Mouse (Mus musculus) forebrain, embryonic 10.5 days (tissue): Measurements from ENCODE around the gene Il31ra. TPM values are rescaled to one million over a fixed set of nuclear protein-coding genes. Genes with fewer than 3 reads are reported as not detected.

ENCODE experiments used
- DNase-seq: peaks from one replicate; pipeline ENCODE4 v3.0.0-alpha.2; 2017; ENCODE audit warnings: low spot score; ENCODE audit errors: extremely low spot score
- H3K27ac ChIP-seq: fragments of 300-500 bp; sonication (generic); 2 replicates; pipeline ENCODE4 v1.5.1; 2016; ENCODE audit warnings: mild to moderate bottlenecking
- H3K27me3 ChIP-seq: fragments of 300-500 bp; sonication (generic); 2 replicates; pipeline ENCODE4 v1.6.1; 2016; ENCODE audit warnings: mild to moderate bottlenecking; ENCODE audit not compliant: poor library complexity, severe bottlenecking
- H3K36me3 ChIP-seq: fragments of 300-500 bp; sonication (generic); replicated peaks from 2 replicates; pipeline ENCODE4 v1.6.1; 2016; ENCODE audit warnings: mild to moderate bottlenecking, moderate library complexity
- H3K4me1 ChIP-seq: fragments of 300-500 bp; sonication (generic); 2 replicates; pipeline ENCODE4 v1.6.1; 2016
- H3K4me3 ChIP-seq: fragments of 300-500 bp; sonication (generic); 2 replicates; pipeline ENCODE4 v1.5.1; 2016; ENCODE audit warnings: mild to moderate bottlenecking, moderate library complexity
- H3K9me3 ChIP-seq: fragments of 300-500 bp; sonication (generic); 2 replicates; pipeline ENCODE4 v1.6.1; 2016; ENCODE audit warnings: mild to moderate bottlenecking, moderate library complexity
- WGBS: fragments of 180-500 bp; shearing (Covaris S2); methylation state at CpG from one replicate; pipeline ENCODE4 v1.1.7; 2016; 5-methylcytosine and 5-hydroxymethylcytosine counted together
- polyA plus RNA-seq: library from polyadenylated mRNA; unstranded; fragments of >200 nt; fragmentation: Nextera tagmentation; extraction: Ambion mirVana; gene quantifications from 2 replicates; pipeline ENCODE4 v1.2.1, GENCODE M21; 2016

The Il31ra gene
- polyA plus RNA-seq, 1 experiment from 2014 or later, result not detected

DNA sequence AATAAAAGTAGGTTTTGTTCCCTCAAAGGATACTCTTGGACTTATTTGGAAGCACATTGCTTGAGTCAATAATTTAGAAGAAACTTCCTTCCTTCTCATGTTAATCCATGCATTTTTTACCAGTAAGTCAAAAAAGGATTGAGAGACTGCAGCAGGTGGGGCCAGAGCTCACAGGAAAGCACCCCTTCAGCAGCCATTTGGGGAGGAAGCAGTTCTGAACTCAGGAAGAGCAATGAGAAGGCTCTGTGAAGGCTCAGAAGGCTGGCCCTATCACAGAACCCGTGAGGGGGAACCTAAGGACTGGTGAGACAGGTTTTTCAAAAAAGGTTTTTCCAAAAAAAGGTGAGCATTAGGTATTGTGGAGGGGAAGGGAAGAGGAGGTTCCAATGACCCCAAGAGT, 79.6 kb downstream of the Il31ra start:
- no peaks in the 10 kb centered on the region for H3K36me3 ChIP-seq
- H3K4me3 ChIP-seq, result no peak overlapping the region
- no peaks in the 10 kb centered on the region for H3K27me3 ChIP-seq
- no peak for DNase-seq
- 76% methylated on average over 1 of the region's 1 CpGs for WGBS
- peaks cover 9% of the 10 kb centered on the region; the same call in 1 of the 2 replicates for H3K9me3 ChIP-seq
- H3K4me1 ChIP-seq, result no peaks in the 10 kb centered on the region
- H3K27ac ChIP-seq, result no peak overlapping the region

DNA sequence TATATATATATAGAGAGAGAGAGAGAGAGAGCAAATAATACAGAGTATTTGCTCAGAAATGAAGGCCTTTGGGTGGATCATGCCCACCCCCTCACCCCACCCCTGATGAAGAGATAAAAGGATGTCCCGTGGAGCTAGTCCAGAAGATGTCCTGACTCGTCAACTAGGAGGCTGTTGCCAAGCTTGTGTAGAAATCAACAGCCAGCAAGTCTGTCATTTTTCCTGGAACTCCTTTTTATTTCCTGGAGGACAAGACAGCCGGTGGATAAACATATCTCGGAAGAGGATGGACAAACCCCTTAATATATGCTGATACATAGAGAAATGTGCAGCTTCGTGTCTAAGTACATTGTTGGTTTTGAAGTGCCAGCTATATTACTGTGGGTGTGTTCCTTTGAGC, 81.3 kb downstream of the Il31ra start:
- Histone ChIP-seq H3K36me3 (peaks cover 2% of the 10 kb centered on the region), H3K4me1 (no peaks in the 10 kb centered on the region), H3K9me3 (peaks cover 1% of the 10 kb centered on the region; the same call in 1 of the 2 replicates), H3K27ac (no peak overlapping the region), H3K4me3 (no peak overlapping the region), H3K27me3 (no peaks in the 10 kb centered on the region)
- WGBS, result 93% methylated on average over 5 of the region's 5 CpGs
- no peak for DNase-seq

- no peak for DNase-seq
- 89% methylated on average over 7 of the region's 7 CpGs for WGBS
- H3K4me3 ChIP-seq, result no peak overlapping the region
Measured at GRCm38 (mm10) chr13:112511810-112512209, 82.3 kb downstream of the Il31ra start.

DNA sequence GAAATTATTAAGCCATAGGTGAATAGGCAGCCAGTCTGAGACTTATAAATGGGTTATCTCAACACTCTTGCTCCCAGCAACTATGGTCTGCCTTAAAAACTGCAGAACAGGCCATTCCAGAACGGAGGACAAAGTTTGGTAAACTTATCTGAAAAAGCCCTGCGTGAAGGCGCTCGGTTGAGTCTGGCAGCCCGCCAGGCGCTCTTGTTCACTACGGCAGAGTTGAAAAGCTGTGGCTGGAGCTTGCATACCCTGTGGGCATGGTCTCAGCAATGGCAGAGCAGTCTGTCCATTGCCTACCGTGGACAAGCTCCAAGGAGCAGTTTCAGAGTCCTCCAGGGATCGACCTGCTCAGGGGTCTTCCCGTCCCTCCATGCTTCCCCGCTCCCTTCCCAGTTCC, 82.9 kb downstream of the Il31ra start:
- no peaks in the 10 kb centered on the region for H3K9me3 ChIP-seq
- no peaks in the 10 kb centered on the region for H3K27me3 ChIP-seq
- no peak overlapping the region for H3K27ac ChIP-seq
- no peaks in the 10 kb centered on the region for H3K4me1 ChIP-seq
- DNase-seq, result no peak
- WGBS, result 92% methylated on average over 11 of the region's 11 CpGs
- peaks cover 9% of the 10 kb centered on the region for H3K36me3 ChIP-seq
- H3K4me3 ChIP-seq, result no peak overlapping the region

More at GRCm38 (mm10) chr13:112511810-112512209, 82.3 kb downstream of the Il31ra start:
- no peak overlapping the region for H3K27ac ChIP-seq
- no peaks in the 10 kb centered on the region for H3K27me3 ChIP-seq
- H3K36me3 ChIP-seq, result peaks cover 7% of the 10 kb centered on the region
- H3K4me1 ChIP-seq, result no peaks in the 10 kb centered on the region
- no peaks in the 10 kb centered on the region for H3K9me3 ChIP-seq

GRCm38 (mm10) chr13:112510437-112511212, 83.5 kb downstream of the Il31ra start:
- WGBS, result 94% methylated on average over 19 of the region's 19 CpGs
- H3K4me3 ChIP-seq, result no peak overlapping the region
- H3K36me3 ChIP-seq, result peaks cover 16% of the 10 kb centered on the region
- H3K27ac ChIP-seq, result no peak overlapping the region
- no peaks in the 10 kb centered on the region for H3K9me3 ChIP-seq
- H3K27me3 ChIP-seq, result no peaks in the 10 kb centered on the region
- no peak for DNase-seq
- no peaks in the 10 kb centered on the region for H3K4me1 ChIP-seq

GRCm38 (mm10) chr13:112509465-112509864, 84.7 kb downstream of the Il31ra start:
- H3K27ac ChIP-seq, result no peak overlapping the region
- peak; percentile 63 for DNase-seq
- no peaks in the 10 kb centered on the region for H3K27me3 ChIP-seq
- H3K36me3 ChIP-seq, result peaks cover 27% of the 10 kb centered on the region
- no peaks in the 10 kb centered on the region for H3K9me3 ChIP-seq
- no peaks in the 10 kb centered on the region for H3K4me1 ChIP-seq
- H3K4me3 ChIP-seq, result no peak overlapping the region
- WGBS, result 31% methylated on average over 4 of the region's 4 CpGs

- 85% methylated on average over 5 of the region's 5 CpGs for WGBS
Measured at GRCm38 (mm10) chr13:112508487-112508886, 85.7 kb downstream of the Il31ra start.

DNA sequence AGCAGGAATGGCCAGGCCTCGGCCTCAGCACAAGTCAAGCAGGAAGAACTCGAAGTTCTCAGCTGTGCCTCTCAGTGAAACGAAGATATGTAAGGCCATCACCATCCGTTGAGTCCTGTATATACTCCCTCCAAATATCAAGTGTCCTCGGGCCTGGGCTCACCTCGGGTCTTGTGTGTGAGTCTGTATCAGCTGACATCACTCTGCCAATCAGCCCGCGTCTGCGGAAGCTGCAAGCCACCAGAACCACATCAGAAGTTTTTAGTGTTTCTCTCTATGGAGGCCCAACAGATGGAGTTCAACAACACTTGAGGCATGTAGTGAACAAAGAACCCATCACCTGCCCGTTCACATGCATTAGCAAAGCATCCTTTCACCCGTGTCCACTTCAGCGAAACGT, 86.5 kb downstream of the Il31ra start:
- WGBS, result 88% methylated on average over 13 of the region's 13 CpGs
- H3K4me3 ChIP-seq, result no peak overlapping the region
- H3K36me3 ChIP-seq, result peaks cover 45% of the 10 kb centered on the region
- H3K9me3 ChIP-seq, result no peaks in the 10 kb centered on the region
- H3K4me1 ChIP-seq, result no peaks in the 10 kb centered on the region
- DNase-seq, result no peak
- H3K27ac ChIP-seq, result no peak overlapping the region
- no peaks in the 10 kb centered on the region for H3K27me3 ChIP-seq

More at GRCm38 (mm10) chr13:112508487-112508886, 85.7 kb downstream of the Il31ra start:
- Histone ChIP-seq H3K27me3 (no peaks in the 10 kb centered on the region), H3K9me3 (no peaks in the 10 kb centered on the region), H3K4me3 (no peak overlapping the region), H3K27ac (no peak overlapping the region), H3K36me3 (peaks cover 37% of the 10 kb centered on the region), H3K4me1 (no peaks in the 10 kb centered on the region)
- no peak for DNase-seq

- Histone ChIP-seq H3K4me3 (no peak overlapping the region), H3K9me3 (no peaks in the 10 kb centered on the region), H3K27me3 (no peaks in the 10 kb centered on the region), H3K27ac (no peak overlapping the region), H3K36me3 (peaks cover 51% of the 10 kb centered on the region), H3K4me1 (no peaks in the 10 kb centered on the region)
- no peak for DNase-seq
- 90% methylated on average over 13 of the region's 13 CpGs for WGBS
Measured at GRCm38 (mm10) chr13:112506766-112507165, 87.4 kb downstream of the Il31ra start.

DNA sequence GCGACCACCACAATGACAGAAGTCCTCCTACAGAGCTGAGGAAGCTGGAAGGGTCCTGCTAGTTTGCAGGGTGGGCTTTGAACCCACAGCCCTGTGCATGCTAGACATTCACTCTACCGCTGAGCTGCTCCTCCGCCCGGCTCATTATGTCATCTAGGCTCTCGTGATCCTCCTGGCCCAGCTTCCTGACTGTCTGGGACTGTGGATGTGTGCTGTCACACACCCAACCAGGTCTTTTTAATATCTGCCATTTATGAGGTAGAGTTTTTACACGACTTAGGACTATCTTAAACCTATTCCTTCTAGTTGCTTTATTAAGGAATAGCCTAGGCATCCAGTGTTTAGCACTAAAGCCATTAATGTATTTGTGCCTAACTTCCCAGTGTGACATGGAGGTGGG, 88.7 kb downstream of the Il31ra start:
- 93% methylated on average over 6 of the region's 6 CpGs for WGBS
- H3K36me3 ChIP-seq, result peaks cover 64% of the 10 kb centered on the region

GRCm38 (mm10) chr13:112503846-112504245, 90.3 kb downstream of the Il31ra start:
- DNase-seq, result no peak
- Histone ChIP-seq H3K9me3 (no peaks in the 10 kb centered on the region), H3K27me3 (no peaks in the 10 kb centered on the region), H3K36me3 (peaks cover 79% of the 10 kb centered on the region), H3K4me1 (no peaks in the 10 kb centered on the region), H3K4me3 (no peak overlapping the region), H3K27ac (no peak overlapping the region)
- WGBS, result 93% methylated on average over 13 of the region's 13 CpGs

More for the DNA sequence above, 88.7 kb downstream of the Il31ra start:
- H3K27ac ChIP-seq, result no peak overlapping the region
- no peaks in the 10 kb centered on the region for H3K4me1 ChIP-seq
- no peaks in the 10 kb centered on the region for H3K9me3 ChIP-seq
- no peaks in the 10 kb centered on the region for H3K27me3 ChIP-seq
- DNase-seq, result no peak
- no peak overlapping the region for H3K4me3 ChIP-seq

DNA sequence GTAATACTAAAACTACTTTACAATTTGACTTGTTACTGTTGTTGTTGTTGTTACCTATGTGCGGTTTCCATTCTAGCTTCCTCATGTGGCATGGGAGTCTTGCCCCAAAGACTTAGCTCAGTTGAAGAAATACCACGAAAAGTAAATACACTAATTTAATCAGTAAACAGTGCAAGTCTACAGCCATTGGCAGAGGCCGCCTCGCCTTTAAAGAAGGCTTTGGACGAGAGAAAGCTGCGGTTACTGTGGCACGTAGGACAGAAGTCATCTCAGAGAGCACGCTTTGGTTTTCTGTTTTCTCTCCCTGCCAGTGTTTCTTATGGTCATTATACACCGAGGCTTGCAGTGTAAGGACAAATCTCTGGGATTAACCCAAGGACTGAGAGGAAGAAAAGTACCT, 93.7 kb downstream of the Il31ra start:
- 94% methylated on average over 9 of the region's 9 CpGs for WGBS
- Histone ChIP-seq H3K27ac (no peak overlapping the region), H3K9me3 (no peaks in the 10 kb centered on the region), H3K27me3 (no peaks in the 10 kb centered on the region), H3K4me3 (no peak overlapping the region), H3K4me1 (no peaks in the 10 kb centered on the region), H3K36me3 (peaks cover 92% of the 10 kb centered on the region)
- DNase-seq, result no peak

DNA sequence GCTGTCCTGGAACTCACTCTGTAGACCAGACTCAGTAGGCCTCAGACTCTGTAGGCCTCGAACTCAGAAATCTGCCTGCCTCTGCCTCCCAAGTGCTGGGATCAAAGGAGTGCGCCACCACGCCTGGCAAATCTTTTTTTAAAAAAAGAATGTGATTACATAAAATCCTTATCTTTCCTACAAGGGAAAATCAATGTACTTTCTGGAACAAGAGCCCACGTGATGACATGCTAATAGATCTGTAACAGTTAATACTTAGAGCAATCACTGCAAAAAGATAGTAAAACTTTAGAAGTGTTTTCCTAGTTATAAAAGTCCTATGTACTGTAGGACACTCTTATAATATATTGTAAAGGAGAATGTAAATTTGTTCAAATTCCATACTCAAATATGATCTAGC, 94.1 kb downstream of the Il31ra start:
- Histone ChIP-seq H3K4me3 (no peak overlapping the region), H3K36me3 (peaks cover 92% of the 10 kb centered on the region), H3K27me3 (no peaks in the 10 kb centered on the region), H3K9me3 (no peaks in the 10 kb centered on the region), H3K27ac (no peak overlapping the region), H3K4me1 (no peaks in the 10 kb centered on the region)
- DNase-seq, result no peak
- WGBS, result 94% methylated on average over 4 of the region's 4 CpGs
